Mouse (Mus musculus) MEL (cell line): ENCODE data around the gene Slc33a1. TPM values are rescaled to one million over a fixed set of nuclear protein-coding genes. Genes with fewer than 3 reads are reported as not detected.

Experiments
- DNase-seq: peaks from one replicate; pipeline ENCODE4 v3.0.0; 2011; ENCODE audit warnings: low read depth, low spot score
- H3K27ac ChIP-seq: 2 replicates; pipeline ENCODE4 v1.5.1; 2012; ENCODE audit warnings: low read depth, mild to moderate bottlenecking, control low read depth, low read length, moderate library complexity; ENCODE audit not compliant: control insufficient read depth
- H3K27me3 ChIP-seq, 2 experiments: fragments of 150-350 bp in 1 of 2; sonication (generic) in 1 of 2; 2 replicates each; pipeline ENCODE4 v1.6.1; 2012; ENCODE audit warnings: low read length in 2 of 2, mild to moderate bottlenecking in 2 of 2, improper control_type of control experiment in 1 of 2, moderate library complexity in 1 of 2; ENCODE audit not compliant: insufficient read depth in 2 of 2, control insufficient read depth in 1 of 2
- H3K36me3 ChIP-seq, 2 experiments: 2 replicates each; pipeline ENCODE4 v1.6.1; 2012 to 2014; ENCODE audit warnings: low read length in 2 of 2, improper control_type of control experiment in 1 of 2, inconsistent platforms in 1 of 2, mild to moderate bottlenecking in 1 of 2; ENCODE audit not compliant: insufficient read depth in 2 of 2, control insufficient read depth in 1 of 2
- H3K4me1 ChIP-seq, 2 experiments: fragments of 150-350 bp in 1 of 2; sonication (generic) in 1 of 2; 2 replicates each; pipeline ENCODE4 v1.6.1; 2012; ENCODE audit warnings: low read length in 2 of 2, improper control_type of control experiment in 1 of 2, mild to moderate bottlenecking in 1 of 2; ENCODE audit not compliant: insufficient read depth in 2 of 2, control insufficient read depth in 1 of 2
- H3K4me3 ChIP-seq, 2 experiments: fragments of 150-350 bp in 1 of 2; sonication (generic) in 1 of 2; 2 replicates each; pipeline ENCODE4 v1.5.1; 2012; ENCODE audit warnings: low read depth in 2 of 2, low read length in 2 of 2, mild to moderate bottlenecking in 2 of 2, moderate library complexity in 2 of 2, control low read depth in 1 of 2, improper control_type of control experiment in 1 of 2; ENCODE audit not compliant: control insufficient read depth in 1 of 2, insufficient read depth in 1 of 2
- H3K79me2 ChIP-seq: 2 replicates; pipeline ENCODE4 v1.6.1; 2012; ENCODE audit warnings: mild to moderate bottlenecking, low read length, moderate library complexity; ENCODE audit not compliant: control insufficient read depth, poor library complexity, insufficient read depth
- H3K9ac ChIP-seq: 2 replicates; pipeline ENCODE4 v1.6.1; 2012; ENCODE audit warnings: low read depth, mild to moderate bottlenecking, control low read depth, low read length, moderate library complexity; ENCODE audit not compliant: control insufficient read depth, poor library complexity, severe bottlenecking
- H3K9me3 ChIP-seq: fragments of 150-350 bp; sonication (generic); replicated peaks from 2 replicates; pipeline ENCODE4 v1.6.1; 2012; ENCODE audit warnings: mild to moderate bottlenecking, low read length, improper control_type of control experiment, moderate library complexity; ENCODE audit not compliant: insufficient read depth
- BHLHE40 ChIP-seq: IDR thresholded peaks from 2 replicates; pipeline ENCODE4 v1.6.1; 2012; ENCODE audit warnings: low read depth, mild to moderate bottlenecking, inconsistent platforms, low read length, improper control_type of control experiment, borderline replicate concordance
- E2F4 ChIP-seq: IDR thresholded peaks from 2 replicates; pipeline ENCODE4 v1.6.1; 2011; ENCODE audit warnings: low read depth, low read length, improper control_type of control experiment, borderline replicate concordance
- ELF1 ChIP-seq: IDR thresholded peaks from 2 replicates; pipeline ENCODE4 v1.6.1; 2014; ENCODE audit warnings: low read depth, mild to moderate bottlenecking, inconsistent platforms, low read length, improper control_type of control experiment, moderate library complexity
- EP300 ChIP-seq, 2 experiments: IDR thresholded peaks; 2 replicates each; pipeline ENCODE4 v1.6.1; 2011; ENCODE audit warnings: improper control_type of control experiment in 2 of 2, low read length in 2 of 2, low read depth in 1 of 2, mild to moderate bottlenecking in 1 of 2
- ETS1 ChIP-seq: IDR thresholded peaks from 2 replicates; pipeline ENCODE4 v1.6.1; 2012; ENCODE audit warnings: low read depth, mild to moderate bottlenecking, inconsistent platforms, low read length, improper control_type of control experiment, moderate library complexity
- GABPA ChIP-seq: IDR thresholded peaks from 2 replicates; pipeline ENCODE4 v1.6.1; 2012; ENCODE audit warnings: low read depth, mild to moderate bottlenecking, inconsistent platforms, low read length, improper control_type of control experiment, moderate library complexity
- MAFK ChIP-seq: IDR thresholded peaks from 2 replicates; pipeline ENCODE4 v1.6.1; 2011; ENCODE audit warnings: low read depth, mild to moderate bottlenecking, low read length, improper control_type of control experiment, borderline replicate concordance
- MAX ChIP-seq: IDR thresholded peaks from 2 replicates; pipeline ENCODE4 v1.6.1; 2011; ENCODE audit warnings: low read length, improper control_type of control experiment
- MAZ ChIP-seq: IDR thresholded peaks from 2 replicates; pipeline ENCODE4 v1.6.1; 2012; ENCODE audit warnings: low read depth, mild to moderate bottlenecking, inconsistent platforms, low read length, improper control_type of control experiment
- MEF2A ChIP-seq: IDR thresholded peaks from 2 replicates; pipeline ENCODE4 v1.6.1; 2014; ENCODE audit warnings: low read depth, mild to moderate bottlenecking, inconsistent platforms, low read length, improper control_type of control experiment; ENCODE audit not compliant: poor library complexity, insufficient replicate concordance, severe bottlenecking; ENCODE audit errors: extremely low read depth
- MYB ChIP-seq: IDR thresholded peaks from 2 replicates; pipeline ENCODE4 v1.6.1; 2011; ENCODE audit warnings: mild to moderate bottlenecking, low read depth, low read length, improper control_type of control experiment
- MYC ChIP-seq: IDR thresholded peaks from 2 replicates; pipeline ENCODE4 v1.6.1; 2011; ENCODE audit warnings: low read depth, mild to moderate bottlenecking, low read length, improper control_type of control experiment, moderate library complexity
- NELFE ChIP-seq: IDR thresholded peaks from 2 replicates; pipeline ENCODE4 v1.6.1; 2011; ENCODE audit warnings: low read depth, low read length, improper control_type of control experiment
- POLR2AphosphoS5 ChIP-seq: IDR thresholded peaks from 2 replicates; pipeline ENCODE4 v1.6.1; 2012; ENCODE audit warnings: low read depth, borderline replicate concordance, mild to moderate bottlenecking, inconsistent platforms, low read length, moderate library complexity, mixed read lengths
- RCOR1 ChIP-seq: IDR thresholded peaks from 2 replicates; pipeline ENCODE4 v1.6.1; 2012; ENCODE audit warnings: low read depth, mild to moderate bottlenecking, inconsistent platforms, low read length, improper control_type of control experiment
- SIN3A ChIP-seq: IDR thresholded peaks from 2 replicates; pipeline ENCODE4 v1.6.1; 2012; ENCODE audit warnings: low read length, improper control_type of control experiment, inconsistent platforms
- SMC3 ChIP-seq: IDR thresholded peaks from 2 replicates; pipeline ENCODE4 v1.6.1; 2011; ENCODE audit warnings: low read depth, low read length, improper control_type of control experiment
- TAL1 ChIP-seq: IDR thresholded peaks from 2 replicates; pipeline ENCODE4 v1.6.1; 2012; ENCODE audit warnings: mild to moderate bottlenecking, inconsistent platforms, low read length, moderate library complexity, mixed read lengths
- TBP ChIP-seq: IDR thresholded peaks from 2 replicates; pipeline ENCODE4 v1.8.0; 2011; ENCODE audit warnings: low read depth, low read length, improper control_type of control experiment
- TCF12 ChIP-seq: IDR thresholded peaks from 2 replicates; pipeline ENCODE4 v1.6.1; 2014; ENCODE audit warnings: low read depth, mild to moderate bottlenecking, inconsistent platforms, low read length, improper control_type of control experiment, moderate library complexity
- UBTF ChIP-seq: IDR thresholded peaks from 2 replicates; pipeline ENCODE4 v1.6.1; 2012; ENCODE audit warnings: low read depth, mild to moderate bottlenecking, inconsistent platforms, low read length, improper control_type of control experiment, moderate library complexity, borderline replicate concordance; ENCODE audit not compliant: insufficient read depth
- USF2 ChIP-seq, 2 experiments: IDR thresholded peaks; 2 replicates each; pipeline ENCODE4 v1.6.1; 2011 to 2012; ENCODE audit warnings: improper control_type of control experiment in 2 of 2, low read length in 2 of 2, borderline replicate concordance in 1 of 2, inconsistent platforms in 1 of 2, low read depth in 1 of 2, mild to moderate bottlenecking in 1 of 2; ENCODE audit not compliant: insufficient read depth in 1 of 2
- ZC3H11A ChIP-seq: IDR thresholded peaks from 2 replicates; pipeline ENCODE4 v1.6.1; 2012; ENCODE audit warnings: low read depth, mild to moderate bottlenecking, inconsistent platforms, low read length, improper control_type of control experiment
- ZMIZ1 ChIP-seq: IDR thresholded peaks from 2 replicates; pipeline ENCODE4 v1.6.1; 2012; ENCODE audit warnings: low read depth, mild to moderate bottlenecking, inconsistent platforms, low read length, improper control_type of control experiment, moderate library complexity
- ZNF384 ChIP-seq: IDR thresholded peaks from 2 replicates; pipeline ENCODE4 v1.6.1; 2012; ENCODE audit warnings: low read depth, mild to moderate bottlenecking, inconsistent platforms, low read length, improper control_type of control experiment
- polyA plus RNA-seq, 2 experiments: library from polyadenylated mRNA; stranded (reverse) in 1 of 2; unstranded in 1 of 2; fragments of >175 nt in 1 of 2; fragments of >200 nt in 1 of 2; gene quantifications; 2 replicates each; pipeline versions ENCODE4 v1.2.1 to v1.2.4; 2012; ENCODE audit warnings: low replicate concordance in 2 of 2, low read depth in 1 of 2; ENCODE audit not compliant: insufficient read length in 2 of 2, insufficient read depth in 1 of 2, missing spikeins in 1 of 2
- total RNA-seq: library from RNA; depleted of rRNA; stranded (reverse); fragments of 300-350 nt; gene quantifications from 2 replicates; pipeline ENCODE4 v1.2.3, GENCODE M21; 2012

Gene Slc33a1
- total and polyA plus RNA-seq, 3 experiments: 27.2 to 123 (median 31.3) TPM

- Histone ChIP-seq H3K27me3 (peaks cover 0 to 1% of the 10 kb centered on the region in 2 experiments; a peak in 1 of 4 replicates), H3K79me2 (no peaks in the 10 kb centered on the region), H3K9ac (no peak overlapping the region)
- TF ChIP-seq E2F4 (no peak), MAFK (no peak), ELF1 (no peak), GABPA (no peak), USF2 (IDR thresholded peaks at IDR 0.05; ENCODE audit: borderline replicate concordance in 1 of 2, insufficient read depth in 1 of 2, low read depth in 1 of 2, low read length in 2 of 2) (no peak), MEF2A (no peak), TBP (no peak), POLR2AphosphoS5 (no peak), NELFE (no peak), MYC (no peak), SMC3 (no peak), SIN3A (no peak), ZMIZ1 (no peak), TAL1 (no peak), MYB (no peak)
- TF ChIP-seq, all 39 proteins: peak for 0
- no peaks in the 10 kb centered on the region for H3K36me3 ChIP-seq
- H3K4me1 ChIP-seq: no peaks in the 10 kb centered on the region
- no peaks in the 10 kb centered on the region for H3K9me3 ChIP-seq
- no peak for DNase-seq
- H3K27ac ChIP-seq: no peak overlapping the region
- no peak overlapping the region for H3K4me3 ChIP-seq
Measured at GRCm38 (mm10) chr3:63898581-63899308, 65.8 kb downstream of the Slc33a1 start.

- Histone ChIP-seq H3K4me3 (no peak overlapping the region), H3K79me2 (no peaks in the 10 kb centered on the region), H3K4me1 (no peaks in the 10 kb centered on the region), H3K9me3 (no peaks in the 10 kb centered on the region), H3K27ac (no peak overlapping the region), H3K27me3 (peaks cover 0 to 1% of the 10 kb centered on the region in 2 experiments; a peak in 1 of 4 replicates), H3K9ac (no peak overlapping the region), H3K36me3 (no peaks in the 10 kb centered on the region)
- DNase-seq: no peak
- TF ChIP-seq TBP: no peak
- no peak for TF ChIP-seq MAX
- no peak for TF ChIP-seq TAL1
- TF ChIP-seq ZC3H11A: no peak
- TF ChIP-seq ELF1: no peak
- TF ChIP-seq ZNF384: no peak
- TF ChIP-seq MYC: no peak
- no peak for TF ChIP-seq TCF12
- no peak for TF ChIP-seq ZMIZ1
- no peak for TF ChIP-seq MYB
- no peak for TF ChIP-seq RCOR1
- TF ChIP-seq BHLHE40: no peak
- no peak for TF ChIP-seq GABPA
- no peak for TF ChIP-seq POLR2AphosphoS5
- TF ChIP-seq MAFK: no peak
- TF ChIP-seq UBTF: no peak
- TF ChIP-seq ETS1: no peak
- TF ChIP-seq EP300 (IDR thresholded peaks at IDR 0.05; ENCODE audit: low read depth in 1 of 2, low read length in 2 of 2): no peak
- no peak for TF ChIP-seq MAZ
Measured at GRCm38 (mm10) chr3:63897177-63897576, 67.4 kb downstream of the Slc33a1 start.
